Mouse (Mus musculus) forebrain, embryonic 16.5 days (tissue): ENCODE data around the gene Fam160b1. TPM values are rescaled to one million over a fixed set of nuclear protein-coding genes. Genes with fewer than 3 reads are reported as not detected.

ENCODE experiments used
- ATAC-seq: fragments of 200-750 bp; cut with Nextera tagmentation; 2 replicates; pipeline ENCODE4 v1.8.0; 2017; ENCODE audit warnings: mild to moderate bottlenecking, moderate library complexity
- H3K27ac ChIP-seq: fragments of 300-500 bp; sonication (generic); 2 replicates; pipeline ENCODE4 v1.5.1; 2014; ENCODE audit warnings: low read length, control low read depth
- H3K27me3 ChIP-seq: fragments of 300-500 bp; sonication (generic); replicated peaks from 2 replicates; pipeline ENCODE4 v1.6.1; 2014; ENCODE audit warnings: low read length; ENCODE audit not compliant: control insufficient read depth, insufficient read depth
- H3K36me3 ChIP-seq: fragments of 300-500 bp; sonication (generic); 2 replicates; pipeline ENCODE4 v1.6.1; 2014; ENCODE audit not compliant: control insufficient read depth, insufficient read depth
- H3K4me1 ChIP-seq: fragments of 300-500 bp; sonication (generic); replicated peaks from 2 replicates; pipeline ENCODE4 v1.6.1; 2014; ENCODE audit warnings: low read length; ENCODE audit not compliant: control insufficient read depth, insufficient read depth
- H3K4me2 ChIP-seq: fragments of 300-500 bp; sonication (generic); 2 replicates; pipeline ENCODE4 v1.6.1; 2014; ENCODE audit warnings: mild to moderate bottlenecking, low read length, control low read depth
- H3K4me3 ChIP-seq: fragments of 300-500 bp; sonication (generic); replicated peaks from 2 replicates; pipeline ENCODE4 v1.5.1; 2014; ENCODE audit warnings: mild to moderate bottlenecking, low read length, control low read depth
- H3K9ac ChIP-seq: fragments of 300-500 bp; sonication (generic); replicated peaks from 2 replicates; pipeline ENCODE4 v1.6.1; 2014; ENCODE audit warnings: low read depth, low read length, control low read depth
- H3K9me3 ChIP-seq: fragments of 300-500 bp; sonication (generic); 2 replicates; pipeline ENCODE4 v1.6.1; 2016; ENCODE audit warnings: low read length; ENCODE audit not compliant: control insufficient read depth
- WGBS: fragments of 180-500 bp; shearing (Covaris S2); extraction: QIAGEN DNeasy Blood & Tissue Kit; methylation state at CpG from one replicate; pipeline ENCODE4 v1.1.7; 2014; 5-methylcytosine and 5-hydroxymethylcytosine counted together
- polyA plus RNA-seq: library from polyadenylated mRNA; unstranded; fragments of >200 nt; fragmentation: Nextera tagmentation; extraction: Ambion mirVana; gene quantifications from 2 replicates; pipeline ENCODE4 v1.2.1, GENCODE M21; 2015

Fam160b1 gene
- polyA plus RNA-seq, 1 experiment from 2014 or later = 14.7 TPM

DNA sequence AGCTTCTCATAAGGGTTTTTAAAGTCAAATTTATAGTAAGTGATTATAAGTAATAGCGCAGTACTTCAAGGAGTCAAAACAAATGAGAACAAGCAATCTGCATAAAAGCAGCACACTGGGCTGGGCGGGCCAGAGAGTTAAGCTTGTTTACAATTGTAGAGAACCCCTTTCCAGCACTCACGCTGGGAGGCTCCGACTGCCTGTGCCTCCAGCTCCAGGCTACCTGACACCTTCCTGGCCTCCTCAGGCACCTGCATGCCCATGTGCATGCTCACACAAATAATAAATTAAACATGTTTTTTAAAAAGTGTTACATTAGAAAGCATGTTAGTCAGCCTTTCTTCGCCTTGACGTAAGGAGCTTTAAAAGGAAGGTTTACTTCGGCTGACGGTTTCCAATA, 25.3 kb upstream of the Fam160b1 start:
- WGBS = 41% methylated on average over 8 of the region's 8 CpGs
- Histone ChIP-seq H3K27ac (no peak overlapping the region), H3K4me1 (no peaks in the 10 kb centered on the region), H3K27me3 (no peaks in the 10 kb centered on the region), H3K4me3 (no peak overlapping the region), H3K36me3 (no peaks in the 10 kb centered on the region), H3K4me2 (no peak overlapping the region), H3K9me3 (no peaks in the 10 kb centered on the region), H3K9ac (no peak overlapping the region)
- ATAC-seq = no peak

DNA sequence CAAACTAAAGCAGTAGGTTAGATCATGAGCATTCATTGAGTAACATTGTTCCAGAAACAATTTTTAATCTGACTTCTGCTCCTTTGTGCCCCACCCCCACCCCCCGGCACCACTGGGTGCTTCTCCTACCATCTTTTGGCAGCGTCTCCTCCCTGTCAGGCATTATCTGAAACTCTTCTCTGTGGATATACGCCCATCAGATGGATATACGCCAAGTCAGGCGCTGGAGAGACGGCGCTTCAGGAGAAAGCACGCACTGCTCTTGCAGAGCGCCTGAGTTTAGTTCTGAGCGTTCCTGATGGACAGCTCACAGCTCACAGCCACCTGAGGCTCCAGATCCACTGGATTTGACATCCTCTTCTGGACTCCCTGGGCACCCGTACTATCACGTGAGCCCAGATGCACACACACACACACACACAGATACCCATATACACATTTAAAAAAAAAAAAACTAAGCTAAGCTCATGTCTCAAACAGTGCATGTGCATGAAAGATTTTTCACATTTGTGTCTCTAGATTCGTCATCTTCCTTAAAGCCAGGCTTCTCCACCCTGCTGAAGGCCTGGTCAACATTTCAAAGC, 21.1 kb upstream of the Fam160b1 start:
- Histone ChIP-seq H3K4me1 (no peaks in the 10 kb centered on the region), H3K27me3 (no peaks in the 10 kb centered on the region), H3K9me3 (no peaks in the 10 kb centered on the region), H3K27ac (no peak overlapping the region), H3K36me3 (no peaks in the 10 kb centered on the region), H3K9ac (no peak overlapping the region), H3K4me2 (no peak overlapping the region), H3K4me3 (no peak overlapping the region)
- 82% methylated on average over 13 of the region's 13 CpGs for WGBS
- ATAC-seq = no peak

DNA sequence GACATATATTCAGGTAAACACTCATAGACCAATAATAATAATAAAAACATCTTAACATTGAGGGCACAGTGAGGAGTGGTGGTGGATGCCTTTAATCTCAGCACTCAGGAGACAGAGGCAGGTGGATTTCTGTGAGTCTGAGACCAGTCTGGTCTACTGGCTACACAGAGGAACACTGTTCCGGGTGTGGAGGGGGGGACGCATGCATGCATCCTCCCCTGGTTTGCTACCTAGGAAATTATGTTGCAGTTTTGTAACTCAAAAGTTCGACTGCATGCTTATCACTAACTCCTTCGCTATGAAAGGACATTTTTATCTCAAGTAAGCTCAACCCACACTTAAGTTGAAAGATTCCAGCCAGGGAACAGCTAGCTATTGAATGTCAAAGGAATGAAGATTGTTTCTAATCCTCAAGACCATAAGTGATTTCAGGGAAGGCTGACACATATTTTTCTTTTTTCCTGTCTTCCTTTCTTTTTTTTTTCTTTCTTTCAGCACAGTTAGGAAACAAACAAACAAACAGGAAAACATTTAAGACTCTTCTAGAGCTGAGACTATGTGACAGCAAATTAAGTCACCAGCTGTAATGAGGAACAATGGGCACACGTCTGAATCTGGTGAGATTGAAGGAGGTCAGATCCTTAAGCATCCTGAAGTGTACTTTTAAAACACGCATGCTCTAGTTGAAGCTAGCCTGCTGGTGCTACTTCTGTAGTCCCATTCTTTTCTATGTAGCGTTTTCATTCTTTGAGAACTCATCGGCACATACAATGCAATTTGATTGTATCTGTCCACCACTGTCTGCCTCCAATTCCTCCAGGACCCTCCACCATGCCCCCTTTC, 19.4 kb upstream of the Fam160b1 start:
- no peak overlapping the region for H3K27ac ChIP-seq
- H3K4me2 ChIP-seq = no peak overlapping the region

DNA sequence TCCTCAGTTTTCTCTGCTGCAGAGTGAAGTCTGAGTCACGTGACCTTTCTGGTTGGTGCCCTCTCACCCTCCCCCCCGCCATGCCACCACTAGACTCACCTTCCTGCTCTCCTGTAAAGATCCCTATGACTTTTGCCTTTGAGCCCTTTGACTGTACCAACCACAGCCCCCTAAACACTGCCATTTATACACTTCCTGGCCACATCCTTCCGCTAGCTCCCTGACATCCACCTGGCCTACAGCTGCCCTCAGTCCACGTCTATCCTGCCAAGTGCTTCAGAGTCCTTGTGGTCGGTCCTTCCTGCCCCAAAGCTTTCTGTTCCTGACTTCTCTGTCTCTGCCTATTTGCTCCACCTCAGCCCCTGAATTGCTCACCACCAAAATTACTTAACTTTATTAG, 16.6 kb upstream of the Fam160b1 start:
- Histone ChIP-seq H3K4me1 (no peaks in the 10 kb centered on the region), H3K9me3 (peaks cover 4% of the 10 kb centered on the region; the same call in 1 of the 2 replicates), H3K36me3 (no peaks in the 10 kb centered on the region), H3K4me3 (no peak overlapping the region), H3K27ac (no peak overlapping the region), H3K27me3 (no peaks in the 10 kb centered on the region), H3K4me2 (no peak overlapping the region), H3K9ac (no peak overlapping the region)
- no peak for ATAC-seq
- 90% methylated on average over 5 of the region's 5 CpGs for WGBS

More for the DNA sequence above, 19.4 kb upstream of the Fam160b1 start:
- no peak for ATAC-seq
- Histone ChIP-seq H3K4me1 (no peaks in the 10 kb centered on the region), H3K4me3 (no peak overlapping the region), H3K9ac (no peak overlapping the region), H3K36me3 (no peaks in the 10 kb centered on the region), H3K27me3 (no peaks in the 10 kb centered on the region), H3K9me3 (peaks cover under 1% of the 10 kb centered on the region; the same call in 1 of the 2 replicates)
- 76% methylated on average over 8 of the region's 8 CpGs for WGBS

DNA sequence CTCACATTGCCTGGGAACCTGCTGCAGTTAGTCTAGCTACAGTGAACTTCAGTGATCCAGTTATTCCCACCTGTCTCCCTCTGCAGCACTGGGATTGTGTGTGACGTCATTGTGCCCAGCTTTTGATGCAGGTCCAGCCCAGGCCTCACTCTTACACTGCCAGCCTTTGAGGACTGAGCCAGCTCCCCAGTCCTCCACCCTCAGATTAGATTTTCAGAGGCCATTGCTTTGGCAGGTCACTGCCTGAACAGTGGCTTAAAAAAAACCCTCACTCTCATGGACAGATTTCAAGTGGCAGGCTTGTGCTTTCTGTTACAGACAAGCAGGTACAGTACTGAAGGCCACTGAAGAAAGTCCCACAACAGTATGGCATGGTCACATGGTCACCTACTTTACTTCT, 15.8 kb upstream of the Fam160b1 start:
- Histone ChIP-seq H3K4me1 (no peaks in the 10 kb centered on the region), H3K27me3 (no peaks in the 10 kb centered on the region), H3K36me3 (no peaks in the 10 kb centered on the region), H3K4me3 (no peak overlapping the region), H3K4me2 (no peak overlapping the region), H3K9ac (no peak overlapping the region), H3K27ac (no peak overlapping the region), H3K9me3 (peaks cover 4% of the 10 kb centered on the region; the same call in 1 of the 2 replicates)
- ATAC-seq = no peak
- WGBS = 64% methylated on average over 1 of the region's 1 CpGs

DNA sequence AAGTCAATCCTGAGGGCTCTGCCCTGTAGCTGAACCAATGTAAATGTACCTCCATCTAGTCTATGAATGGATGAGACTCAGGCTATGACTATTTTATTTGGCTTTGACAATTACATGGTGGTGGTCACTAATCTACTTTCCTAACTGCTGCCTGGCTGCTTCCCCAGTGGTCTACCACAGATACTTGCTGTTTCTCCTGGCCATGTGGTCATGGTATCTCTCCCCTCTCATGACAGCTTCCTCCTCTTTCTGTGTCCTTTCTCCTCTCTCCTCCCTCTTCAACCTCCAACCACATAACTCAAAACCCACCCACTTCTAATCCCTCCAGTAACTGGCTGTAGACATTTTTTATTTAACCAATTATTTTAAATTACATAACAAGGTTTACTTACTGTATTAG, 11.4 kb upstream of the Fam160b1 start:
- no peak overlapping the region for H3K4me3 ChIP-seq
- peaks cover 4% of the 10 kb centered on the region; the same call in 1 of the 2 replicates for H3K9me3 ChIP-seq
- no peak overlapping the region for H3K4me2 ChIP-seq
- peaks cover 4% of the 10 kb centered on the region; the same call in 1 of the 2 replicates for H3K4me1 ChIP-seq
- no peaks in the 10 kb centered on the region for H3K27me3 ChIP-seq
- no peak overlapping the region for H3K27ac ChIP-seq
- no peak for ATAC-seq
- H3K36me3 ChIP-seq = no peaks in the 10 kb centered on the region
- no peak overlapping the region for H3K9ac ChIP-seq

DNA sequence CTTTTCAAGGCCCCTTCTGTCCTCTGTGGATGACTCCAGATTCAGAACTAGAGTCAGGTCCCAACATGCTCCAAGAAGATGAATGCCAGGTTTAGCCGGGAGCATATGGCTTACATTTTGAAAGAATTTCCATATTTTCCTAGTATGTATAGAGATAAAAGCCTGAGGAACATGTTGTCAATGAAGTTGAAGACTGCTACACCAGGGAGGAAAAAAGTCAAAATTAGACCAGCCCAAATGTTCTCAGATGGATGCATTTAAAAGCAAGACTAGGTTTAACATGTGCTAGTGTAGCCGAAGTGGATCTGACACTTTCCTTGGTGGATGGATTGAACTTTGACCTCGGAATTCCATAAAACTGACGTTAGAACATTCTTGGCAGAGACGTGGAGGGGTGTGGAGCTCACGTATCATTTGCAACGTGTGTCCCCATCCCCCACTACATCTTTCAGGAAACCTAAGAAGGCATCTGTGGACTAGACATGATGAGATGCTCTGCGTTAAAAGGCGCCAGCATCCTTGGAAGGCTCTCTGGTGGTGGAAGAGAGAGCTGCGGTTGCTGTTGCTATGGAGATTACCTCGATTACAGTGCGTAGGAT, 8.0 kb upstream of the Fam160b1 start:
- no peaks in the 10 kb centered on the region for H3K9me3 ChIP-seq
- H3K27me3 ChIP-seq = no peaks in the 10 kb centered on the region
- H3K4me1 ChIP-seq = peaks cover 4% of the 10 kb centered on the region; the same call in 1 of the 2 replicates
- no peaks in the 10 kb centered on the region for H3K36me3 ChIP-seq
- no peak overlapping the region for H3K4me3 ChIP-seq
- WGBS = 83% methylated on average over 12 of the region's 12 CpGs
- H3K9ac ChIP-seq = no peak overlapping the region
- ATAC-seq = peak; percentile 40; the same call in 1 of the 2 replicates
- H3K4me2 ChIP-seq = no peak overlapping the region
- H3K27ac ChIP-seq = peak overlapping the region; percentile 15; the same call in 1 of the 2 replicates

DNA sequence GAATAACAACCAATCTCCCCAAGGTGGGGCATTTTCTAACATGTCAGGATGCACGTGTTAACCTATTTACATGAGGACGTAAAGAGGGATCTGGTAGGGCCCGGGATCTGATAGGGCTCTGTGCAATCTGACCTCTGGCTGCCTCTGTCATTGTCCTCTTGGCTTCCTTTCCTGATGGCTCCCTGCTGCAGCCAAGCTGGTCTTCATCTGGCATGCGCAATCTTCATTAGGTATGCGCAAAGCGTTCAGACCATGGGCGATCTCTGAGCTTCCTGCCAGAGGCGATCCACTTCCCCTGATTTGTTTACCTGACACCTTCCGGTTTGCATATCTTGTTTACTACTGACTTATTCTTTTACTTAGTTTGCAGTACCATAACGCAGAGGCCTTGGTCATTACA, 7.3 kb upstream of the Fam160b1 start:
- no peaks in the 10 kb centered on the region for H3K27me3 ChIP-seq
- H3K4me3 ChIP-seq = no peak overlapping the region
- H3K4me2 ChIP-seq = no peak overlapping the region
- H3K27ac ChIP-seq = no peak overlapping the region
- peaks cover 4% of the 10 kb centered on the region; the same call in 1 of the 2 replicates for H3K4me1 ChIP-seq
- whole genome bisulfite sequencing = 84% methylated on average over 10 of the region's 10 CpGs
- ATAC-seq = no peak
- no peak overlapping the region for H3K9ac ChIP-seq
- H3K36me3 ChIP-seq = no peaks in the 10 kb centered on the region
- H3K9me3 ChIP-seq = no peaks in the 10 kb centered on the region

DNA sequence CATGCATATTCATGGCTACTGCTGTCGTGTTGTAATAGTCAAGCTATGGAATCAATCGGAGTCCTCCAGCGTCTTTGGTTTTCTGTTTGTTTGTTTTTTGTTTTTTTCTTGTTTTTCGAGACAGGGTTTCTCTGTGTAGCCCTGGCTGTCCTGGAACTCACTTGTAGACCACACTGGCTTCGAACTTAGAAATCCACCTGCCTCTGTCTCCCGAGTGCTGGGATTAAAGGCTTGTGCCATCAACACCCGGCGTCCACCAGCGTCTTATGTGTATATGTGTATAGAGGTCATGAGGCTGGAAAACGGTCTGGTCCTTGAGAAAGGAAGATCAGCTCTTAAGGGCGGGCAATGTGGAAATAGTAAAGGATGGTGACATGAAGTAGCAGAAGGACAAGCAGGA, 6.4 kb upstream of the Fam160b1 start:
- WGBS = 85% methylated on average over 11 of the region's 11 CpGs
- H3K9ac ChIP-seq = no peak overlapping the region
- H3K27me3 ChIP-seq = no peaks in the 10 kb centered on the region
- H3K27ac ChIP-seq = no peak overlapping the region
- H3K9me3 ChIP-seq = no peaks in the 10 kb centered on the region
- ATAC-seq = no peak
- H3K36me3 ChIP-seq = no peaks in the 10 kb centered on the region
- H3K4me1 ChIP-seq = peaks cover 5% of the 10 kb centered on the region
- H3K4me2 ChIP-seq = no peak overlapping the region
- H3K4me3 ChIP-seq = no peak overlapping the region
